Mouse (Mus musculus) gastrocnemius, postnatal 25 days (tissue): ENCODE results near the gene Krtap13. TPM values are rescaled to one million over a fixed set of nuclear protein-coding genes. Genes with fewer than 3 reads are reported as not detected.
"Not testable (repeated sequence)": the region's sequence is repeated elsewhere in the genome, so short reads cannot be mapped to it uniquely, and the experiment has no call there.

Experiments used
- DNase-seq: peaks from one replicate; pipeline ENCODE4 v3.0.0; 2022
- long read RNA-seq, 2 experiments: library from polyadenylated mRNA; stranded (forward); transcript quantifications; one replicate each; pipeline ENCODE4 v2.0.0; 2021
- total RNA-seq, 2 experiments: library from RNA; stranded (reverse); gene quantifications; 1 replicate in 1 of 2; 2 replicates in 1 of 2; pipeline ENCODE4 v1.2.3; 2021

The Krtap13 gene
- not detected for total RNA-seq
- long read RNA-seq, experiment 1 = 0 reads
- long read RNA-seq, experiment 2 = 0 reads

DNA sequence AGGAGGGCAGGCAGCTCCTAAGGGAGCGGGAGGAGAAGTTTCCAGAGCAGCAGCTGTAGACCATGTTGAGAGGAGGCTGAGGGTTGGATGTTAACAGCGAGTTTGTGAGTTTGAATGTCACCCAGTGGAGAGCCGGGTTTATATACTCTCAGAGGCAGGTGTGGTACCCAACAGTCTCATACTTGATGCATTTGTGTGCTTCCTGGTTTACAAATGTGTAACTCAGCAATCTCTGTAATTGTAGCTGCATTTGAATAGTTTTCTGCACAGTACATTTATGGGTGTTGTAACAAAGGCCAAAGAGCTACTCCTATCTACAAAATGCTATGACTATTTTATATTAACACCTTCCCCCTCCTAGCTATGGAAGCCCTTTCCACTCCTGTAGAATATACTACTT lies at the start of gene Krtap13:
Krtap13 (minus strand) TSS at position 101 of the 400 bp plus-strand sequence.
- not testable (repeated sequence) for DNase-seq

DNA sequence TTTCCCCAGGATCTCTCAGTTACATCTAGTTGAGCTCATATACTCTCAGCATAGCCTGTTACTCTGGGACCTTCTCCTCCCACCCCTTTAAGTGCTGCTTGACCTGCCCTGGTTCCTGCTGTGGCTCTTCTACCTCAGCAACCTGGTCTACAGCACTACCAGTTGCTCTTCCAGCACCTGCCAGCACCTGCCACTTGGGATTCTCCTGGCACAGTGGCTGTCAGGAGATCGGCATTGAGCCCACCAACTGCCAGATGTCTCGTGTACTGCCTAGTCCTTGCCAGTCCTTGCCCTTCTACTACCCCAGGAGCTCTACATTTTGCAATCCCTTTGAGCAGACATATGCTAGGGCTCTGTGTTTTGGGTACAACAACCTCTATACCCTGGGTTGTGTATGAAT lies 35.4 kb upstream of the Krtap13 start:
- DNase-seq = no peak

DNA sequence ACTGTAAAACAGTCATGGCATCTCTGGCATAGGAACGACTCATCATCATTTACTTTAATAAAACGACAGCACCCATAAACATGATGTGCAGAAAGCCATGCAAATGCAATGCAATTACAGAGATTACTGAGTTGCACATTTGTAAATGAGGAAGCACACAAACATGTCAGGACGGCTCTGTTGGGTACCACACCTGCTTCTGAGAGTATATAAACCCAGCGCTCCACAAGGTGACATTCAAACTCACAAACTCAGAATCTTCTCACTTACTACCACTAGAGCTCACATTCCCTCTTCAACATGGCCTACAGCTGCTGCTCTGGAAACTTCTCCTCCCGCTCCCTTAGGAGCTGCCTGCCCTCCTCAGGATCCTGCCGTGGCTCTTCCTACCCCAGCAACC lies 26.2 kb upstream of the Krtap13 start, which contains the start of gene Gm5965:
Gm5965 (plus strand) TSS at position 301 of the 400 bp plus-strand sequence.
- DNase-seq = no peak

DNA sequence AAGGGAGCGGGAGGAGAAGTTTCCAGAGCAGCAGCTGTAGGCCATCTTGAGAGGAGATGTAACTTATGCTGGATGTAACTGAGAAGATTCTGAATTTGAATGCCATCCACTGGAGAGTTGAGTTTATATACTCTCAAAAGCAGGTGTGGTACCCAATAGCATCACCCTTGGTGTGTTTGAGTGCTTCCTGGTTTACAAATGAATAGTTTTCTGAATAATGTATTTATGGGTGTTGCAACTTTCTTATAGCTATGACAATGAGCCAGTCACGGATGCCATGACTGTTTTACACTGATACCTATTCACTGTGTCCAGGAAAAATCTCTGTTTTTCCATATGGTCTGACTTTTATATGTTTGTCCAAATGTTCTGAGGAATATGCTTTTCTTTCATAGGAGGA lies 22.7 kb upstream of the Krtap13 start, which contains the start of gene 2310057N15Rik:
2310057N15Rik (minus strand) TSS at position 101 of the 400 bp plus-strand sequence.
- DNase-seq = no peak

DNA sequence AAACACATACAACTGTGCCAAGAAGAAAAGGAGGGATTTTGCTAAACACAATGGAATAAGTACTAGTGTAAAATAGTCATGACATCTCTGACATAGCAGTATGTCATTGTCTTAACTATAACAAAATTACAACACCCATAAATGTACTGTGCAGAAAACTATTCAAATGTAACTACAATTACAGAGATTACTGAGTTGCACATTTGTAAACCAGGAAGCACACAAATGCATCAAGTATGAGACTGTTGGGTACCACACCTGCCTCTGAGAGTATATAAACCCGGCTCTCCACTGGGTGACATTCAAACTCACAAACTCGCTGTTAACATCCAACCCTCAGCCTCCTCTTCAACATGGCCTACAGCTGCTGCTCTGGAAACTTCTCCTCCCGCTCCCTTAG lies 7.1 kb upstream of the Krtap13 start, which contains the start of gene 2310034C09Rik:
2310034C09Rik (plus strand) TSS at position 301 of the 400 bp plus-strand sequence.
- DNase-seq = not testable (repeated sequence)

DNA sequence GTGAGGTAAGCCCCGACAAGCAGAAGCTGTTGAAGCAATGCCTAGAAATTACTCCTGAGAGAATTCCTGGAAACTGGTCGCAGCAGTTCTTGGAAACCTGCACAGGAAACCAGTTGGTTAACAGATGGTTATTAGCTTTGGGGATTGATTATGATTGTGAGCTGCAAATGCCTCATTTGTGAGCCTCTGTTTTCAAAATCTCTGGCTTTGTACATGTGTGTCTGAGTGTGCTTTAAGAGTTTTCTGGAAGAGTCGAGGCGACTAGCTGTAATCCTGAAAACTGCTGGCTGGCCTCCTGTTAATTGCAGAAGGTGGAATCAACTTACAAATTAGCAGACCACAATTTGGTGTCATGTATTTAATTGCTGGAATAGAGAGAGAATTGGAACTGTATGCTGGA lies 3.5 kb downstream of the Krtap13 start:
- no peak for DNase-seq

DNA sequence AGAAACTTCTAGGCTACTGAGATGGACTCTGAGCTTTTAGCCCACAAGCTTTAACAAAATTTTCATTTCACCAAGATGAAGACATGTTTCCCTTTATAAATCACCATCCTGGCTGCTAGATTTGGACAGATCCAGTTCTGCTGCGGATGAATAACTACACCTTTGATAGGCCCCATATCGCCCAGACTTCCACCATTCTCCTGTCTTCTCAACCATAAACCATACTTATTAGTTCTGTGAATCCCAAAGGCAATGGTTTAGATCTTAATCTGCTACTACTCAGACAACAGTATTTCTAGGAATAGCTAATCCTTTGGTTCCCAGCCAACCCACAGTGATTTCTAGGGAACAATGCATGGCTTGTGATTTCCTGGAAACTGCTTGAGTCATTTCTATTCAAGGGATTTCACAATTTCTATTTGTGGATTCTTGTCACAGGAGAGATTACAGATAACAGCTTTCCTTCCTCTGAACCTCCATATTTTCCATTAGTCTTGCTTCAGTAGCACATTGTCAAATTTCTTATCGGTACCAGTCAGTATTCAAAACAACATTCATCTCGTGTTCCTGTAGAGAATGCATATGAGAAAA lies 6.6 kb downstream of the Krtap13 start:
- no peak for DNase-seq

DNA sequence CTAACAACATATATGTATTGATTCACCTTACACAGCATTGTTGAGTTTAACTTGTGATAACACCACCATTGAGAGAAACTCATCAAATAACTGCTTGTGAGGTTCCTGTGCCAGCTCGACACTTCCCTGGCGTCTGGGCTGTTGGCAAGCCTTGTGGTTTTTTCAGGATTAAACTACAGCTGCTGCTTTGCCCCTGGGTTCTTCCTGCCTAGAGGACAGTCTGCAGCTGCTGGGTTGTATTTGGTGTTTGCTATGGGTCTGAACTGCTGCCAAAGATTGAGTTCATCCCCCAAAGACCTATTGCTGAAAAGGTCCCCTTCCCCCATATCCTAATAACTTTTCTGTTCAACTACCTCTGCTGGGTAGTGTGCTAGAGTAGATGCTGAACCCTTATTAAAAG lies 16.0 kb downstream of the Krtap13 start:
- DNase-seq = no peak

DNA sequence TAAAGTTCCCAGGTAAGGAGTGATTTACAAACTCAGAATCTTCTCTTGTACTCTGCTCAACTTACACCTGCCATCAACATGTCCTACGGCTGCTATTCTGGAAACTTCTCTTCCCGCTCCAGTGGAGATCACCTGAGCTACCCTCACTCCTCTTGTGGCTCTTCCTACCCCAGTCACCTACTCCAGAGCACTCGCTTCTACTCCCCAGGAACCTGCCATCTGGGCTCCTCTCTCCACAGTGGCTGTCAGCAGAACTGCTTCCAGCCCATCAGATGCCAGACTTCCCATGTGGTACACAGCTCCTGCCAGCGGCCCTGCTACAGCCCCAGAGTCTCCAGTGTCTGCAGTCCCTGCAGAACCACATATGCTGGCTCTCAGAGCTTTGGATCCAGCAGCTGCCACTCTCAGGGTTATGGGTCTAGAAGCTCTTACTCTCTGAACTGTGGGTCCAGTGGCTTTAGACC lies 22.6 kb downstream of the Krtap13 start, which contains the start of gene Krtap13-1:
Krtap13-1 (plus strand) TSS at position 51 of the 464 bp plus-strand sequence.
- peak; percentile 43 for DNase-seq

DNA sequence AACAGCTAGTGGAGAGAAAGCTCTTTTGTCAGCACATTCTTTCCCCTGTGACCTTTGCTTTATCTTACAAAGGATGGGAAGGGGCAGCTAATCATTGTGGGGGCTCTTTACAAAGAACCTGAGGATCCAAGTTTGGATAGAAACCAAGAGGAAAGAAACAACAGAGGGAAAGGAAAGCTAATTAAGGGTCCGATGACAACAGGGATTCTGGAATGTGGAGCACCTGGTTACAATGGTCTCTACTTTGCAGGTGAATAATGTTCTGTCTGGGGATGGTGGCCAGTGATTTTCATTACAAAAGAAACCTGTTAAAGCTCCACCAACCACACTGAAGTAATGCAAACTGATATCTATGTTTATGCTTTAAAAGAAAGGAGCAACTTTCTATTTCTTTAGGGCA lies 31.4 kb downstream of the Krtap13 start:
- DNase-seq = no peak

DNA sequence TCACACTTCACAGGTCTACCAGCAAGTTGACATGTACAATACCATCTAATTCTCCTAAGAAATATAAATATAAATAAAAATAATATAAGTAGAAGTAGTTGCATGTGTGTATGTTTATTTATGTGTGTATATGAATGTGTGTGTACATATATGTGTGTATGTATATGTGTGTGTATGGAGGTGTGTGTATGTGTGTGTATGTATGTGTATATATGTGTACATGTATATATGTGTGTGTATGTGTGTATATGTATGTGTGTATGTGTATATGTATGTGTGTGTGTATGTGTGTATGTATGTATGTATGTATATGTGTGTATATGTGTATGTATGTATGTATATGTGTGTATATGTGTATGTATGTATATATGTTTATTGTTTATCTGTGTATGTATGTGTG lies 34.9 kb downstream of the Krtap13 start:
- no peak for DNase-seq

DNA sequence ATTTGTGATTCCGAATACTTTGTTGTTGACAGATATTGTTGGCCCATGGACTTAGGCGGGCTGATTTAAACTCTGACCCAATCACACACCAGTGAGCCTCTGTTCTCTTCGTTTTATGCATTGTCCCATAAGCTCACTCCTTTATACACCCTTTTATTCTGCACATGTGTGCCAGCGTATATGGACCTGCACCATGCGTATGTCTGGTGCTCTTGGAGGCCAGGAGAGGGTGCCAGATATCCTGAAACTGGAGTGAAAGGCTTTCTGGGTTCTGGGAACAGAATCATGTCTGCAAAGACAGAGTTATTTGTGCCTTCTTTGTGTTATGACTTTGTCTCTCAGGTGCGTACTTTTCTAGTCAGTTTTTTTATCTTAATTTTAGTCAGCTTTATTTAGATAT lies 40.2 kb downstream of the Krtap13 start:
- no peak for DNase-seq

DNA sequence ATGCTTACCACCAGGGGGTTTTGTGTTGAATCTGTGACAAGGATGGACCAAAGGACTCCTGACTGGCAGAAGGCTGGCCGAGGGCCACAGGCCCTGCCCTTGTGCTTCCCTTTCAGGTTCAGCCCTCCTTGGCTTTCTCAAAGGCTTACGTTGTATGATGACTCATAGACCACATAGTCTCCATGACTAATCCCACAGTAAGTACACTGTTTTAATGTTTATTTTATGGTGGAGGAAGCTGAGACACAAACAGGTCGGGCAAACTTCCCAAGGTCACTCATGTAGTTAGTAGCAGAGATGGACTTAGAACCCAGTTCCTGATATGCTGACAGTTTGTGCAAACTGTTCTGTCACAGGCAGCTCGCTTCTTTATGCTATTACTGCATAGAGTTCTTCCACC lies 40.7 kb downstream of the Krtap13 start:
- no peak for DNase-seq

DNA sequence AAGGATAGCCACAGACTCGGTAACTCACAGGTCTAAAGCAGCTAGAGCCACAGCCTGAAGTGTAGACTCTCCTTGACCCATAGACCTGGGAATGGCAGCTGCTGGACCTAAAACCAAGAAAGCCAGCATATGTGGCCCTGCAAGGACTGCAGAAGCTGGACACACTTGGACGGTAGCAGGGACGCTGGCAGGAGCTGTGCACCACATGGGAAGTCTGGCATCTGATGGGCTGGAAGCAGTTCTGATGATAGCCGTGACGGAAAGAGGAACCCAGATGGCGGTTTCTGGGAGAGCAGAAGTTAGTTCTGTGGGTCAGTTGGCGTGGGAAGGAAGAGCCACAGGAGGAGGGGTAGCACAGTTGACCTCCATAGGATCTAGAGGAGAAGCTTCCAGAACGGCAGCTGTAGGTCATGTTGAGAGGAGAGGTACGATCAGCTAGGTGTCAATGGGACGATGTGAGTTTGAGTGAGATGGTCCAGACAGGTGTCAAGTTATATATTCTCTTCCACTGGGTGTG lies 43.9 kb downstream of the Krtap13 start, which contains the start of gene 2310061N02Rik:
2310061N02Rik (minus strand) TSS at position 467 of the 517 bp plus-strand sequence.
- peak; percentile 23 for DNase-seq

DNA sequence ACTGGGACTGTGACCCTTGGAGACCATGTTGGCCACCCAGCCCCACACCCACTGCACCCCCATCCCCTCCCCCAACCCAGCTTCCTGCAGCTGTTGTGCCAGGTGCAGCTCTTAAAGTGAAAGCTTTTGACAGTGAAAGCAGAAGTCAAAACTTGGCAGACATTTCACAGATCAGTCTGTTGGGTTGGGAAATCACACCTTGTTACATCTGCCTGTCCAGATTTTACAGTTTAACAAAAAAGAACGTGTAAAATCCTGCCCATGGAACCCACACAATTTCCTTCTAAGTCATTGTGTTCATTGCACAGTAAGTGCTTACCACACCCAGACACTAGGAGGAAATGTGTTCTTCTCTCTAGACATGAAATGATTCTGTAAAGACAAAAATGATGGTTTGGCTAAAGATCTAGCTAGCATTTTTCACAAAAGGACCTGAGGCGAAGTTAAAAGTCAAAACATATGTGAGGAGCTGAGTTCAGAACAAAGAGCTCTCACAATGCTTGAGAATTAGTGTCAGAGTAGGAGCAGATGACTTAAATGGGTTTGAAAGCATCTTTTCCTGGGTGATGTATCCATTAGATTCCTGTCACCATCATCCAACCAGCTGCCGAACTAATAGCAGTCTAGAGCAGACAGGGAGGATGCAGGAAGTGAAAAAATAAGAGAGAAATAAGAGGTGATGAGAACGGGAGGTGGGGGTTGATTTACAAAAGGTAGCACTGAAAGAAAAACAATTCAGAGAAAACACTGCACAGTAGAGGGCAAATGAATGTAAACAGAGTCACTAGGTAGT lies 50.2 kb downstream of the Krtap13 start:
- DNase-seq = peak; percentile 7

Other genes starting within 250 kb of the Krtap13 start
- not detected for gene Cldn17, start 244.7 kb downstream of the Krtap13 start, total RNA-seq
- not detected for gene Cldn8, start 188.5 kb downstream of the Krtap13 start, total RNA-seq
- not detected for gene Krtap24-1, start 139.4 kb downstream of the Krtap13 start, total RNA-seq
- gene 2310079G19Rik, start 124.0 kb downstream of the Krtap13 start, total RNA-seq = not detected
- gene Krtap26-1, start 103.8 kb downstream of the Krtap13 start, total RNA-seq = not detected
- not detected for gene Krtap27-1, start 80.0 kb downstream of the Krtap13 start, total RNA-seq
- not detected for gene 2310061N02Rik, start 43.7 kb downstream of the Krtap13 start, total RNA-seq
- not detected for gene Krtap13-1, start 22.8 kb downstream of the Krtap13 start, total RNA-seq
- gene 2310034C09Rik, start 7.2 kb upstream of the Krtap13 start, total RNA-seq = not detected
- gene 2310057N15Rik, start 22.6 kb upstream of the Krtap13 start, total RNA-seq = not detected
- not detected for gene Gm5965, start 26.3 kb upstream of the Krtap13 start, total RNA-seq
- not detected for gene Gm20741, start 60.6 kb upstream of the Krtap13 start, total RNA-seq
- not detected for gene Krtap15, start 68.6 kb upstream of the Krtap13 start, total RNA-seq
- not detected for gene Krtap14, start 74.5 kb upstream of the Krtap13 start, total RNA-seq
- not detected for gene Krtap19-1, start 117.8 kb upstream of the Krtap13 start, total RNA-seq
- not detected for gene Krtap19-2, start 122.6 kb upstream of the Krtap13 start, total RNA-seq
- gene Krtap19-3, start 126.4 kb upstream of the Krtap13 start, total RNA-seq = not detected
- gene Krtap19-4, start 133.5 kb upstream of the Krtap13 start, total RNA-seq = not detected
- not detected for gene Krtap19-5, start 144.8 kb upstream of the Krtap13 start, total RNA-seq
- not detected for gene Krtap19-9b, start 180.6 kb upstream of the Krtap13 start, total RNA-seq
- not detected for gene Krtap16-3, start 211.2 kb upstream of the Krtap13 start, total RNA-seq